Mouse (Mus musculus) G1E (cell line): ENCODE results near the gene Cpsf4.

Experiments used
- CTCF ChIP-seq: IDR thresholded peaks from 2 replicates; pipeline ENCODE4 v1.5.1; 2012; ENCODE audit warnings: low read depth, low read length, inconsistent platforms, mixed read lengths
- GATA1 ChIP-seq: IDR thresholded peaks from 2 replicates; pipeline ENCODE4 v1.6.1; 2012; ENCODE audit warnings: borderline replicate concordance, low read length, inconsistent platforms, mixed read lengths
- POLR2AphosphoS5 ChIP-seq: IDR thresholded peaks from 2 replicates; pipeline ENCODE4 v1.6.1; 2012; ENCODE audit warnings: low read depth, low read length, inconsistent platforms; ENCODE audit not compliant: insufficient replicate concordance

- no peak for TF ChIP-seq GATA1
- TF ChIP-seq CTCF: no peak
- TF ChIP-seq POLR2AphosphoS5: no peak
Observed at GRCm38 (mm10) chr5:145189416-145189815, 22.4 kb downstream of the Cpsf4 start.
